Mouse (Mus musculus) kidney, adult 2 months (tissue): ENCODE data around the gene Rap1gap. TPM values are rescaled to one million over a fixed set of nuclear protein-coding genes. Genes with fewer than 3 reads are reported as not detected.
A peak's percentile ranks its signal among the peaks of the same experiment; 100 is the strongest.

Experiments used
- DNase-seq: peaks from one replicate; pipeline ENCODE4 v3.0.0; 2021
- H3K27ac ChIP-seq: fragments of 200-500 bp; 2 replicates; pipeline ENCODE4 v1.5.1; 2012; ENCODE audit warnings: low read depth, low read length, control low read depth, inconsistent platforms; ENCODE audit not compliant: insufficient read depth
- H3K27me3 ChIP-seq: fragments of 200-500 bp; replicated peaks from 2 replicates; pipeline ENCODE4 v1.6.1; 2012; ENCODE audit warnings: mild to moderate bottlenecking, moderate library complexity, low read length, inconsistent platforms; ENCODE audit not compliant: control insufficient read depth, insufficient read depth
- H3K36me3 ChIP-seq: fragments of 200-500 bp; 2 replicates; pipeline ENCODE4 v1.6.1; 2012; ENCODE audit warnings: mild to moderate bottlenecking, moderate library complexity, low read length, inconsistent platforms; ENCODE audit not compliant: control insufficient read depth, insufficient read depth
- H3K4me1 ChIP-seq: fragments of 200-500 bp; 2 replicates; pipeline ENCODE4 v1.6.1; 2011; ENCODE audit warnings: low read length; ENCODE audit not compliant: control insufficient read depth, insufficient read depth
- H3K4me3 ChIP-seq: fragments of 200-500 bp; 2 replicates; pipeline ENCODE4 v1.5.1; 2011; ENCODE audit warnings: mild to moderate bottlenecking, low read depth, low read length, control low read depth; ENCODE audit not compliant: insufficient read depth
- CTCF ChIP-seq: fragments of 200-500 bp; conservative IDR thresholded peaks from 2 replicates; pipeline ENCODE4 v1.5.1; 2011; ENCODE audit warnings: low read depth, mild to moderate bottlenecking, control low read depth, low read length, moderate library complexity, mixed read lengths; ENCODE audit not compliant: insufficient read depth, insufficient read length
- POLR2A ChIP-seq: fragments of 200-500 bp; IDR thresholded peaks from one replicate; pipeline ENCODE4 v1.6.1; 2011; ENCODE audit warnings: low read depth, low read length, control low read depth
- WGBS: fragments of 180-500 bp; shearing (Covaris S2); methylation state at CpG from one replicate; pipeline ENCODE4 v1.1.7; 2018; 5-methylcytosine and 5-hydroxymethylcytosine counted together
- polyA plus RNA-seq: library from polyadenylated mRNA; depleted of rRNA; stranded (reverse); fragments of >200 nt; gene quantifications from 2 replicates; pipeline ENCODE4 v1.2.3, GENCODE M21; 2012

Rap1gap gene
- polyA plus RNA-seq, 1 experiment = 213 TPM

DNA sequence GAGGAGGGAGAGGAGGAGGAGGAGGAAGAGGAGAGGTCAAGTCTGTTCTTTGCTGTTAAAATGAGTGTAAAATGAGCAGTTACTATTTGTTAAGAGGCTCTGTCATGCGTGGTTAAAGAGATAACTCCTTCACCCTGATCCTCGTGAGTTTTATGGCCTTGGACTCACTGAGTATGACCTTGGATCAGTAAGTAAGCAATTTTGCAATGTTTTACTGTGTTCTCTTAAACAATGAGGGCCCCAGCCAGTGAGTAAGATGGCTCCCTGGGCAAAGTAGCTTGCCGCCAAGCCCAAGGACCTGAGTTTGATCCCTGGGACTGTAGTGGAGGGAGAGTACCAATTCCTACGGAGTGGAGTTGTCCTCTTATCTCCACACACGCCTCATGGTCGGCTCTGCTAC, 36.4 kb downstream of the Rap1gap start:
- Histone ChIP-seq H3K4me3 (no peak overlapping the region), H3K27ac (peak overlapping the region; percentile 24), H3K27me3 (no peaks in the 10 kb centered on the region), H3K36me3 (no peaks in the 10 kb centered on the region), H3K4me1 (peaks cover 6% of the 10 kb centered on the region)
- DNase-seq = no peak
- no peak for TF ChIP-seq CTCF
- TF ChIP-seq POLR2A = no peak
- WGBS = 53% methylated on average over 6 of the region's 6 CpGs

GRCm38 (mm10) chr4:137703077-137703476, 38.6 kb downstream of the Rap1gap start:
- TF ChIP-seq CTCF (no peak), POLR2A (no peak)
- Histone ChIP-seq H3K4me3 (no peak overlapping the region), H3K4me1 (peaks cover 9% of the 10 kb centered on the region), H3K36me3 (no peaks in the 10 kb centered on the region), H3K27ac (no peak overlapping the region), H3K27me3 (no peaks in the 10 kb centered on the region)
- 85% methylated on average over 5 of the region's 5 CpGs for WGBS
- DNase-seq = no peak

DNA sequence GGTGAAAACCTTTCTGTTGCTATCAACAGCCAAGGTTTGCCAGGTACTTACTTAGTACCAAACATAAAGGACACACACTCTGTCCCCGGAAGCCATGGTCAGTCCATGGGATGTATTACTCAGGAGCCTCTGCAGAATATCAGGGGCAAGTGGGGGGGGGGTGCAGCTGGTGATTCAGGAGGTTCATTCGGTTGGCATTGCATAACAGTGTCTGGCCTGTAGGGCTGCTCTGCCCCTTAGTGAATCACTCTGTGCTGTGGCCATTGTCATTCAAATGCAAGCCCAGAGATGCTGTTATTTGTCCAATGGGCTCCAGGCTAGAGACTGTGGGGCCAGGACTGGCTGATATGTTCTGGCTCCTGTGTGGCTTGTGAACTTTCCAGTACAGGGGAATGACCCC, 40.0 kb downstream of the Rap1gap start:
- WGBS = 88% methylated on average over 2 of the region's 2 CpGs
- Histone ChIP-seq H3K27me3 (no peaks in the 10 kb centered on the region), H3K27ac (no peak overlapping the region), H3K36me3 (no peaks in the 10 kb centered on the region), H3K4me1 (peaks cover 9% of the 10 kb centered on the region), H3K4me3 (no peak overlapping the region)
- DNase-seq = no peak
- TF ChIP-seq POLR2A (no peak), CTCF (no peak)

DNA sequence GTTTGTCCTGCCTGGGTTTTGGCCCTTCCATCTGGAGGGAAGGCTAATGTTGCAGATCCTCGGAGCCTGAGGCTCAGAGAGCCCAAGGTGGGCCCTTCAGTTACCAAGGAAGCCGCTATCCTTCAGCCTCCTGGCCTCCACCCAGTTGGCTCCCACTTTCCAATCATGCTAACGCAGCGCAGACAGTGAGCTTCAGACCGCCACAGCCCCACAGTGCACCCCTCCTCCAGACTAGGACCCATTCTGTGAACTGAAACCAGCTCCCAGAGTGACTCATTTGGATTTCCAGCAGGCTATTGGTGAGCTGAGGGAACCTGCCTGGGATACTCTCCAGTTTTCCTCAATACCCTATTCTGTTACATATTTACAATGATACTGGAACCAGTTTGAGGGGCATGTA, 40.9 kb downstream of the Rap1gap start:
- no peak overlapping the region for H3K27ac ChIP-seq
- no peak for DNase-seq
- H3K36me3 ChIP-seq = no peaks in the 10 kb centered on the region
- 69% methylated on average over 5 of the region's 5 CpGs for WGBS
- H3K27me3 ChIP-seq = no peaks in the 10 kb centered on the region
- no peak overlapping the region for H3K4me3 ChIP-seq
- H3K4me1 ChIP-seq = peaks cover 9% of the 10 kb centered on the region
- no peak for TF ChIP-seq CTCF
- TF ChIP-seq POLR2A = no peak

DNA sequence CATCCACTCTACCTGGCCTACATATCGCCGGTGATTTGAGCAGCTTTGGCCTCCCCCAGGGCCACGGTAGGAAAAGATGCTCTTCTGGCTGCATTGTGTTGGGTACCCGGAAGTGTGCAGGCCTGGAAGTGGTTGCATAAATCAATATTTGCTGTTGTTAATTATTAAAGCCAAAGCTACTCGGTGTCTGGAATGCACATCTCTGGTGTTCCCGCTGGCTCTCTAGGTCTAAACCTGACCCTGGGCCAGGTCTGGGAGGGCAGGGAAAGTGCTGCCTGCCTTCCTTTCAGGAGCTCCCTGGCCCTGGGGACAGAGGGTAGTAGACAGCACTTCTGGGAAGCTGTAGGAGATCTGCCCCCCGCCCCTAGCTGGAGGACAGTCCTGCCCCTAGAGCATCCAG, 42.0 kb downstream of the Rap1gap start:
- Histone ChIP-seq H3K4me1 (peaks cover 6% of the 10 kb centered on the region; the same call in 1 of the 2 replicates), H3K27me3 (no peaks in the 10 kb centered on the region), H3K36me3 (no peaks in the 10 kb centered on the region), H3K27ac (no peak overlapping the region), H3K4me3 (no peak overlapping the region)
- TF ChIP-seq CTCF (no peak), POLR2A (no peak)
- DNase-seq = peak; percentile 61
- WGBS = 43% methylated on average over 7 of the region's 7 CpGs

DNA sequence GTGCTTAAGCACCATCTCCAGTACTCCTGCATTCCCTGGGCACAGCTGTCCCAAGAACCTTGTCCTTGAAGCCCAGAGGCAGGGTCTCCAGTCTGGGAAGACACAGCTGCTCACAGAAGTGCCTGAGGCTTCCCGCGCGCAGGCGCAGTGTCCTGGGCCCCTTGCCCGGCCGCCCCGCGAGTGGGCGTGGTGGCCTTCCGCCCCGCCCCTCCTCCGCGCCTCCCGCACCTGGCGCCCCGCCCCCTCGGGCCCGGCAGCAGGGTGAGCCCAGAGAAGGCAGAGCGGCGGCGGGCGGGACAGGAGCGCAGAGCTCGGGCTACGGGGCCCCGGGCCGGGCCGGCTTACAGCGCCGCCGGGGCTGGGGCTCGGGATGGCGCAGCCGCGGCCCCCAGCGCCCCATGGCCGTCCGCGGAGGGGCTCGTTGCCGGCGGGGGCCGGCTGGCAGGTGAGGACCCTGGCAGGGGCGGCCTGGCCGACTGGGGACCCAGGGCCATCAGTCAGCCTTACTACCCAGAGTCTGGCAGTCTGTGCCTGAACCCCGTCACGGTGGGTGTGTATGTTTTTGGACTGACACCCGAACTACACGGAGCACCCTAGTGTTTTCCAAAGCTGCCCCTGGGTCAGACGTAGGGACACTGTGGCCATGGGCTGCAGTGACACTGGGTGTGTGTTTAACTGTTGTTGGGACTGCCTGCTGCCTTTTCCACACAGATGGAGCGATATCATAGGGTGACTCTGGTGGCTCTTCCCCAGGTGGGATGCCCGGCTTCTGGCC, 42.9 kb downstream of the Rap1gap start:
- H3K27ac ChIP-seq = peak overlapping the region; percentile 15; the same call in 1 of the 2 replicates
- H3K36me3 ChIP-seq = no peaks in the 10 kb centered on the region
- TF ChIP-seq POLR2A = no peak
- H3K27me3 ChIP-seq = no peaks in the 10 kb centered on the region
- H3K4me1 ChIP-seq = peaks cover 6% of the 10 kb centered on the region; the same call in 1 of the 2 replicates
- 6% methylated on average over 49 of the region's 52 CpGs for WGBS
- peak; percentile 94 for DNase-seq
- peak overlapping the region; percentile 40 for H3K4me3 ChIP-seq

DNA sequence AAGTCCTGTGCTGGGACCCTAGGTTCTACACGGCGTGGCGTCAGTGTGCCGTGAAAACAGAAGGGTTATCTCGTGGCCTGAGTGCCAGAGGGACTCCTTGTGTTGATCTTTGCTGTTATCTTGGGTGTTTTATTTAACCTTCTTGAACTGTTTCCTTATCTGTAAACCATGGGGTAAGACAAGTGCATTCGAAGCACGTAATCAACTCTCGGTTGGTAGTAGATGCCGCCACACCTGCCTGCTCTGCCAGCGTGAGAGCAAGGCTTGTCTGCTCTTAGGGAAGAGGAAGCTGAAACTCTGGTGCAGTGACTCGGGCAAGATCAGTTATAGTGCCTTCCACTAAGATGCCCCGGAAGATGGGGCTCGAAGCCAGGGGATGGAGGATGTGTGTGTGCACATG, 48.4 kb downstream of the Rap1gap start:
- TF ChIP-seq POLR2A = no peak
- no peak for TF ChIP-seq CTCF
- WGBS = 88% methylated on average over 13 of the region's 13 CpGs

More for the DNA sequence above, 48.4 kb downstream of the Rap1gap start:
- Histone ChIP-seq H3K4me3 (no peak overlapping the region), H3K4me1 (no peaks in the 10 kb centered on the region), H3K27ac (no peak overlapping the region), H3K27me3 (no peaks in the 10 kb centered on the region), H3K36me3 (no peaks in the 10 kb centered on the region)
- DNase-seq = no peak
